Mouse (Mus musculus) lung, postnatal 0 days (tissue): ENCODE measurements around the gene Fosl2. TPM values are rescaled to one million over a fixed set of nuclear protein-coding genes. Genes with fewer than 3 reads are reported as not detected.
"Not testable (repeated sequence)": the region's sequence is repeated elsewhere in the genome, so short reads cannot be mapped to it uniquely, and the experiment has no call there.

Experiments used
- ATAC-seq: fragments of 200-750 bp; cut with Nextera tagmentation; 2 replicates; pipeline ENCODE4 v1.8.0; 2017; ENCODE audit warnings: moderate library complexity
- DNase-seq: peaks from one replicate; pipeline ENCODE4 v3.0.0-alpha.2; 2016; ENCODE audit warnings: low spot score
- H3K27ac ChIP-seq: fragments of 300-500 bp; sonication (generic); 2 replicates; pipeline ENCODE4 v1.5.1; 2014; ENCODE audit warnings: antibody characterized with exemption, mild to moderate bottlenecking, low read length, mixed read lengths
- H3K27me3 ChIP-seq: fragments of 300-500 bp; sonication (generic); replicated peaks from 2 replicates; pipeline ENCODE4 v1.6.1; 2014; ENCODE audit warnings: low read length, mixed read lengths; ENCODE audit not compliant: insufficient read depth
- H3K36me3 ChIP-seq: fragments of 300-500 bp; sonication (generic); 2 replicates; pipeline ENCODE4 v1.6.1; 2014; ENCODE audit warnings: low read length, mixed read lengths; ENCODE audit not compliant: insufficient read depth
- H3K4me1 ChIP-seq: fragments of 300-500 bp; sonication (generic); 2 replicates; pipeline ENCODE4 v1.6.1; 2014; ENCODE audit warnings: antibody characterized with exemption, low read depth, low read length, mixed read lengths; ENCODE audit not compliant: insufficient read depth
- H3K4me2 ChIP-seq: fragments of 300-500 bp; sonication (generic); replicated peaks from 2 replicates; pipeline ENCODE4 v1.6.1; 2014; ENCODE audit warnings: low read depth, mild to moderate bottlenecking, low read length, moderate library complexity, mixed read lengths
- H3K4me3 ChIP-seq: fragments of 300-500 bp; sonication (generic); 2 replicates; pipeline ENCODE4 v1.5.1; 2014; ENCODE audit warnings: low read depth, low read length
- H3K9ac ChIP-seq: fragments of 300-500 bp; sonication (generic); replicated peaks from 2 replicates; pipeline ENCODE4 v1.6.1; 2014; ENCODE audit warnings: low read depth, mild to moderate bottlenecking
- H3K9me3 ChIP-seq: fragments of 300-500 bp; sonication (generic); 2 replicates; pipeline ENCODE4 v1.6.1; 2016; ENCODE audit warnings: low read length, mixed read lengths
- CTCF ChIP-seq: IDR thresholded peaks from 2 replicates; pipeline ENCODE4 v1.5.1; 2016; ENCODE audit warnings: antibody characterized with exemption, mild to moderate bottlenecking
- EP300 ChIP-seq: IDR thresholded peaks from 2 replicates; pipeline ENCODE4 v1.6.1; 2016; ENCODE audit warnings: antibody characterized with exemption, mild to moderate bottlenecking, control low read depth
- WGBS: fragments of 180-500 bp; shearing (Covaris S2); extraction: QIAGEN DNeasy Blood & Tissue Kit; methylation state at CpG from one replicate; pipeline ENCODE4 v1.1.7; 2014; 5-methylcytosine and 5-hydroxymethylcytosine counted together
- polyA plus RNA-seq: library from polyadenylated mRNA; unstranded; fragments of >200 nt; fragmentation: Nextera tagmentation; extraction: Ambion mirVana; gene quantifications from 2 replicates; pipeline ENCODE4 v1.2.1, GENCODE M21; 2015

The Fosl2 gene
- polyA plus RNA-seq, 1 experiment from 2014 or later: 7.9 TPM

- no peak overlapping the region for H3K27ac ChIP-seq
- ATAC-seq (no peak), DNase-seq (no peak)
- no peaks in the 10 kb centered on the region for H3K4me1 ChIP-seq
- no peak for TF ChIP-seq EP300
- no peak for TF ChIP-seq CTCF
- WGBS: 49% methylated on average over 3 of the region's 3 CpGs
- no peaks in the 10 kb centered on the region for H3K9me3 ChIP-seq
- no peak overlapping the region for H3K4me3 ChIP-seq
- H3K27me3 ChIP-seq: no peaks in the 10 kb centered on the region
- H3K4me2 ChIP-seq: no peak overlapping the region
- peaks cover 45% of the 10 kb centered on the region; the same call in 1 of the 2 replicates for H3K36me3 ChIP-seq
- H3K9ac ChIP-seq: no peak overlapping the region
These were observed 20.3 kb downstream of the Fosl2 start for GRCm38 (mm10) chr5:32155927-32156326.

GRCm38 (mm10) chr5:32163478-32164043, 28.0 kb downstream of the Fosl2 start:
- no peak for DNase-seq
- Histone ChIP-seq H3K4me1 (no peaks in the 10 kb centered on the region), H3K4me2 (no peak overlapping the region), H3K4me3 (no peak overlapping the region), H3K36me3 (no peaks in the 10 kb centered on the region), H3K9ac (no peak overlapping the region), H3K9me3 (no peaks in the 10 kb centered on the region), H3K27me3 (no peaks in the 10 kb centered on the region), H3K27ac (no peak overlapping the region)
- ATAC-seq: peak; percentile 37
- TF ChIP-seq CTCF: no peak
- TF ChIP-seq EP300: no peak
- 65% methylated on average over 3 of the region's 3 CpGs for WGBS

- no peaks in the 10 kb centered on the region for H3K4me1 ChIP-seq
- H3K27ac ChIP-seq: no peak overlapping the region
- TF ChIP-seq EP300 (no peak), CTCF (no peak)
- no peaks in the 10 kb centered on the region for H3K27me3 ChIP-seq
- no peak for DNase-seq
- 55% methylated on average over 2 of the region's 2 CpGs for WGBS
- no peak overlapping the region for H3K4me3 ChIP-seq
- H3K4me2 ChIP-seq: no peak overlapping the region
- no peak overlapping the region for H3K9ac ChIP-seq
- ATAC-seq: no peak
- no peaks in the 10 kb centered on the region for H3K9me3 ChIP-seq
- H3K36me3 ChIP-seq: no peaks in the 10 kb centered on the region
These were observed 36.6 kb downstream of the Fosl2 start for GRCm38 (mm10) chr5:32172188-32172587.

- H3K4me3 ChIP-seq: no peak overlapping the region
- no peaks in the 10 kb centered on the region for H3K36me3 ChIP-seq
- TF ChIP-seq EP300 (no peak), CTCF (no peak)
- no peaks in the 10 kb centered on the region for H3K9me3 ChIP-seq
- no peak overlapping the region for H3K4me2 ChIP-seq
- DNase-seq (no peak), ATAC-seq (no peak)
- H3K27me3 ChIP-seq: no peaks in the 10 kb centered on the region
- 58% methylated on average over 2 of the region's 2 CpGs for WGBS
- no peaks in the 10 kb centered on the region for H3K4me1 ChIP-seq
- no peak overlapping the region for H3K9ac ChIP-seq
- H3K27ac ChIP-seq: no peak overlapping the region
These were observed 41.2 kb downstream of the Fosl2 start for GRCm38 (mm10) chr5:32176800-32177199.

GRCm38 (mm10) chr5:32177737-32178136, 42.1 kb downstream of the Fosl2 start:
- ATAC-seq (no peak), DNase-seq (no peak)
- no peak overlapping the region for H3K4me3 ChIP-seq
- no peak overlapping the region for H3K9ac ChIP-seq
- TF ChIP-seq CTCF (no peak), EP300 (no peak)
- no peak overlapping the region for H3K4me2 ChIP-seq
- WGBS: 60% methylated on average over 4 of the region's 4 CpGs
- H3K4me1 ChIP-seq: no peaks in the 10 kb centered on the region
- H3K27ac ChIP-seq: no peak overlapping the region
- H3K27me3 ChIP-seq: no peaks in the 10 kb centered on the region
- no peaks in the 10 kb centered on the region for H3K36me3 ChIP-seq
- H3K9me3 ChIP-seq: no peaks in the 10 kb centered on the region

- not testable (repeated sequence) for H3K4me1 ChIP-seq, H3K36me3 ChIP-seq, H3K9me3 ChIP-seq, ATAC-seq, DNase-seq, H3K4me3 ChIP-seq, H3K9ac ChIP-seq, H3K4me2 ChIP-seq, H3K27me3 ChIP-seq, H3K27ac ChIP-seq
- WGBS: 68% methylated on average over 5 of the region's 6 CpGs
These were observed 43.1 kb downstream of the Fosl2 start for GRCm38 (mm10) chr5:32178720-32179119.
